Mouse (Mus musculus) kidney, embryonic 16.5 days (tissue): ENCODE data around the gene Reep1. TPM values are rescaled to one million over a fixed set of nuclear protein-coding genes. Genes with fewer than 3 reads are reported as not detected.

Experiments used
- ATAC-seq: fragments of 200-750 bp; cut with Nextera tagmentation; 2 replicates; pipeline ENCODE4 v1.8.0; 2017; ENCODE audit warnings: moderate TSS enrichment; ENCODE audit not compliant: low FRiP score, low TSS enrichment
- H3K27ac ChIP-seq: fragments of 300-500 bp; sonication (generic); 2 replicates; pipeline ENCODE4 v1.5.1; 2014; ENCODE audit warnings: low read length
- H3K27me3 ChIP-seq: fragments of 300-500 bp; sonication (generic); 2 replicates; pipeline ENCODE4 v1.6.1; 2014; ENCODE audit warnings: low read length, control low read depth, mixed read lengths; ENCODE audit not compliant: insufficient read depth
- H3K36me3 ChIP-seq: fragments of 300-500 bp; sonication (generic); 2 replicates; pipeline ENCODE4 v1.6.1; 2014; ENCODE audit warnings: low read length, control low read depth, mixed read lengths; ENCODE audit not compliant: insufficient read depth
- H3K4me1 ChIP-seq: fragments of 300-500 bp; sonication (generic); 2 replicates; pipeline ENCODE4 v1.6.1; 2014; ENCODE audit warnings: low read length, control low read depth, mixed read lengths; ENCODE audit not compliant: insufficient read depth
- H3K4me2 ChIP-seq: fragments of 300-500 bp; sonication (generic); replicated peaks from 2 replicates; pipeline ENCODE4 v1.6.1; 2014; ENCODE audit warnings: low read depth, low read length
- H3K4me3 ChIP-seq: fragments of 300-500 bp; sonication (generic); 2 replicates; pipeline ENCODE4 v1.5.1; 2014; ENCODE audit warnings: mild to moderate bottlenecking, low read length
- H3K9ac ChIP-seq: fragments of 300-500 bp; sonication (generic); replicated peaks from 2 replicates; pipeline ENCODE4 v1.6.1; 2014; ENCODE audit warnings: low read length
- H3K9me3 ChIP-seq: fragments of 300-500 bp; sonication (generic); 2 replicates; pipeline ENCODE4 v1.6.1; 2016; ENCODE audit warnings: low read length, control low read depth
- WGBS: fragments of 180-500 bp; shearing (Covaris S2); extraction: QIAGEN DNeasy Blood & Tissue Kit; methylation state at CpG from one replicate; pipeline ENCODE4 v1.1.7; 2014; 5-methylcytosine and 5-hydroxymethylcytosine counted together
- polyA plus RNA-seq: library from polyadenylated mRNA; unstranded; fragments of >200 nt; fragmentation: Nextera tagmentation; extraction: Ambion mirVana; gene quantifications from 2 replicates; pipeline ENCODE4 v1.2.1, GENCODE M21; 2015

Reep1 gene
- polyA plus RNA-seq, 1 experiment from 2014 or later: 14.1 TPM

DNA sequence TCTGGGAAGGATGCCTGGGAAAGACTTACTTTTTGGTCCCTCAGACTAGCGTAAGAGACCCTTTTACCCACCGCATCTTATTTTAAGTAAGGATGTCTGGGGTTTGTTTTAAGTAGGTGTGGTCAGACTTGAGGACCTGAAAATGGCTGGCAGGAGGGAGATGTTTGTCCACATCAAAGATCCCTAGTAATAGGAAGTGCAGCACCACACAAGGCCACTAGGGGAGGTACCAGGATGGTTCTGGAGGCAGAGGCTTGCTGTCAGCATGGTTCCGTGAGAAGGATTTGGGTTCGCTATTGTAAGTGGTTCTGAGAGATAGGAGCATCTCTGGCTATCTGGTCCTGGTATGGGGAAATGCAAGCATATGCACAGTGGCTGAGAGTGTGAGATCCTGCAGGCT lies 63.5 kb downstream of the Reep1 start:
- H3K27ac ChIP-seq: no peak overlapping the region
- no peak overlapping the region for H3K4me3 ChIP-seq
- H3K4me1 ChIP-seq: no peaks in the 10 kb centered on the region
- H3K9me3 ChIP-seq: peaks cover 6% of the 10 kb centered on the region; the same call in 1 of the 2 replicates
- H3K4me2 ChIP-seq: no peak overlapping the region
- no peak for ATAC-seq
- WGBS: 97% methylated on average over 4 of the region's 4 CpGs
- no peaks in the 10 kb centered on the region for H3K27me3 ChIP-seq
- H3K9ac ChIP-seq: no peak overlapping the region
- H3K36me3 ChIP-seq: peaks cover 3% of the 10 kb centered on the region; the same call in 1 of the 2 replicates

- Histone ChIP-seq H3K9ac (no peak overlapping the region), H3K4me3 (no peak overlapping the region), H3K9me3 (peaks cover 6% of the 10 kb centered on the region; the same call in 1 of the 2 replicates), H3K27ac (no peak overlapping the region), H3K4me1 (no peaks in the 10 kb centered on the region), H3K27me3 (no peaks in the 10 kb centered on the region), H3K4me2 (no peak overlapping the region), H3K36me3 (peaks cover 3% of the 10 kb centered on the region; the same call in 1 of the 2 replicates)
- no peak for ATAC-seq
- WGBS: 91% methylated on average over 4 of the region's 4 CpGs
Measured at GRCm38 (mm10) chr6:71771282-71771681, 63.9 kb downstream of the Reep1 start.

DNA sequence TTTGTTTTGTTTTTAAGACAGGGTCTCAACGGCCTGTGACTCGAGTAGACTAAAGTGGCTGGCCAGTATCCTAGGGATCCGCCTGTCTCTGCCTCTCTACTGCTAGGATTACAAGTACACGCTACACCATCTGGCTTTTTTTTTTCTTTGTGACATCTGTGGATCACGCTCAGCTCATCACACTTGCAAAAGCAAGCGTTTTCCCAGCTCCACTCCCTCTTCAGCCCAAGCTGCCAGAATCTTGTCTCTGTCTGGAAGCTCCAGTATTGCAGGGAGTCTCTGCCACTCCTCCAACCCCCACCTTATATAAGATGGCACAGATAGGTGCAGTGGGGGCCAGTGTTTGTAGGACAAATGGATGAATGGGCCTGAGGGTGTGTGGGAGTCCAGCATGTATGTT lies 64.8 kb downstream of the Reep1 start:
- H3K4me2 ChIP-seq: no peak overlapping the region
- no peaks in the 10 kb centered on the region for H3K4me1 ChIP-seq
- H3K4me3 ChIP-seq: no peak overlapping the region
- H3K36me3 ChIP-seq: peaks cover 3% of the 10 kb centered on the region; the same call in 1 of the 2 replicates
- H3K9me3 ChIP-seq: peaks cover 6% of the 10 kb centered on the region; the same call in 1 of the 2 replicates
- no peak overlapping the region for H3K9ac ChIP-seq
- ATAC-seq: no peak
- H3K27ac ChIP-seq: no peak overlapping the region
- 72% methylated on average over 6 of the region's 6 CpGs for WGBS
- no peaks in the 10 kb centered on the region for H3K27me3 ChIP-seq

GRCm38 (mm10) chr6:71772636-71773208 lies 65.4 kb downstream of the Reep1 start:
- Histone ChIP-seq H3K9ac (no peak overlapping the region), H3K27me3 (no peaks in the 10 kb centered on the region), H3K27ac (no peak overlapping the region), H3K4me2 (no peak overlapping the region), H3K4me1 (no peaks in the 10 kb centered on the region), H3K4me3 (no peak overlapping the region), H3K36me3 (peaks cover 3% of the 10 kb centered on the region; the same call in 1 of the 2 replicates), H3K9me3 (peaks cover 6% of the 10 kb centered on the region; the same call in 1 of the 2 replicates)
- no peak for ATAC-seq
- 80% methylated on average over 7 of the region's 7 CpGs for WGBS

DNA sequence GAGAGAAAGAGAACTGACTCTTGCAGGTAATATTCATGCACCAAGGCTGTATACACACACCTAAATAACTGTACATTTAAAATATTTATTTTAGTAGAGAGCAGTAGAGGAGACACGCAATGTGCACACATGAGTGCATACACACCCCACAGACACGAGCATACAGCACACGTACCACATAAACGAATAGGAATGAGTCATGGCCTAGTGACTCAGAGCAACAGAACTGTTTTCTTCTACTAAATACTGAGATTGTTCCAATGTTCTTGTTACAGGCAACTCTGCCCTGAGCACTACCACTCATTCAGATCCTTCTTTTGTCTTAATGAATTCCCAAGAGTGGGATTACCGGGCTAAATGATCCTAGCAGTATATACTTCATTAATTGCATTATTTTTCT lies 70.7 kb downstream of the Reep1 start:
- H3K27ac ChIP-seq: no peak overlapping the region
- no peaks in the 10 kb centered on the region for H3K9me3 ChIP-seq
- ATAC-seq: no peak
- H3K9ac ChIP-seq: no peak overlapping the region
- no peaks in the 10 kb centered on the region for H3K4me1 ChIP-seq
- H3K36me3 ChIP-seq: no peaks in the 10 kb centered on the region
- H3K4me2 ChIP-seq: no peak overlapping the region
- H3K27me3 ChIP-seq: no peaks in the 10 kb centered on the region
- 77% methylated on average over 5 of the region's 5 CpGs for WGBS
- H3K4me3 ChIP-seq: no peak overlapping the region

DNA sequence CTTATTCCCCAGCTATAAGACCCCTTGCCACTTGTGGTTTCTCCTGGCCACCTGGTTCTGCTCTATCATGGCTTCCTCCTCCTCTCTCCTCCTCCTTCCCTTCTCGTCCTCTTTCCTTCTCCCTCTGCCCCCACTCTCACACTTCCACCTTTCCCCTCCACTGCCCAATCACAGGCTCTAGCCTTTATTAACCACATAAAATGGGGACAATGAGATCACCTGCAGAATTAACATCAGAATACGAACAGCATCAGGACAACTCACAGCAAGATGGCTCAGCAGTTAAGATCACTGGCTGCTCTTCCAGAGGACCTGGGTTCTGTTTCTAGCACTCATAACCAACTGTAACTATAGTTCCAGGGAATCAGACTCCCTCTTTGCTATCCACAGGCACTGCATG lies 72.5 kb downstream of the Reep1 start:
- 71% methylated on average over 2 of the region's 2 CpGs for WGBS
- no peak for ATAC-seq
- no peak overlapping the region for H3K9ac ChIP-seq
- no peaks in the 10 kb centered on the region for H3K4me1 ChIP-seq
- H3K36me3 ChIP-seq: no peaks in the 10 kb centered on the region
- H3K9me3 ChIP-seq: no peaks in the 10 kb centered on the region
- no peaks in the 10 kb centered on the region for H3K27me3 ChIP-seq
- H3K4me2 ChIP-seq: no peak overlapping the region
- H3K27ac ChIP-seq: no peak overlapping the region
- H3K4me3 ChIP-seq: no peak overlapping the region

DNA sequence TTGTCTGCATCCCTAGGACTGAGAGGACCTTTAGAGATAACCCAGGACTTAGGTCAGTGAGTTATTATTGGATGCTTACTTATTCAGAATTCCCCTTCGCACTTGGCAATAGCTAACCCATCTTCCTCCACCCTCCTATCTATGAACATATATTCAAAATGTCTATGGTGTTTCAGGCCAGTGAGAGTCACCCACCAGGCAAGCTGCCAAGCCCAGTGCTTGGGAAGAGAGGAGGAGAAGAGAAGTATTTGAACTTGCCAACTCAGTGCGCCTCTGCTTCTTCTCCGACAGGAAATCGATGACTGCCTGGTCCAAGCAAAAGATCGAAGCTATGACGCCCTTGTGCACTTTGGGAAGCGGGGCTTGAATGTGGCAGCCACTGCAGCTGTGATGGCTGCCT lies 73.1 kb downstream of the Reep1 start:
- no peaks in the 10 kb centered on the region for H3K27me3 ChIP-seq
- H3K9me3 ChIP-seq: no peaks in the 10 kb centered on the region
- H3K4me2 ChIP-seq: no peak overlapping the region
- no peak overlapping the region for H3K4me3 ChIP-seq
- no peaks in the 10 kb centered on the region for H3K4me1 ChIP-seq
- H3K9ac ChIP-seq: no peak overlapping the region
- H3K36me3 ChIP-seq: no peaks in the 10 kb centered on the region
- no peak for ATAC-seq
- WGBS: 90% methylated on average over 7 of the region's 7 CpGs
- H3K27ac ChIP-seq: no peak overlapping the region

DNA sequence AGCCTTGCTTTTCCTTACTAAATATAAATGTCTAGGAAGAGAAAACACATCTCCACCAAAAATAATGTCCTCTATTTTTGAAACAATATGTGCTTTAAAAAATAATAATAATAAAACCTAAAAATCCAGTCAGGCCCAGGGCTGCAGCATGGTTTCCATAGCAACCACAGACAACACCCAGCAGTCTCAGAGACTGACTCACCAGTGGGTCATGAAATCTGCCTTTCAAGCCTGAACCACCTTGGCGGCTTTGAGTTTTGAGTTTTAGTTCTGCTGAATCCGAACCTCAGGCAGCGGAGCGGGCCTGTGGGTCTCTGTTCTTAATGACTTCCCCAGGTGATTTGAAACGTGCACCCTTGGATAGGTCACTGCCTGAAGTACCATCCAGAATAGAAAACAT lies 75.8 kb downstream of the Reep1 start:
- 86% methylated on average over 5 of the region's 5 CpGs for WGBS
- Histone ChIP-seq H3K9me3 (no peaks in the 10 kb centered on the region), H3K4me2 (no peak overlapping the region), H3K36me3 (no peaks in the 10 kb centered on the region), H3K4me1 (no peaks in the 10 kb centered on the region), H3K4me3 (no peak overlapping the region), H3K27ac (no peak overlapping the region), H3K9ac (no peak overlapping the region), H3K27me3 (no peaks in the 10 kb centered on the region)
- ATAC-seq: no peak

DNA sequence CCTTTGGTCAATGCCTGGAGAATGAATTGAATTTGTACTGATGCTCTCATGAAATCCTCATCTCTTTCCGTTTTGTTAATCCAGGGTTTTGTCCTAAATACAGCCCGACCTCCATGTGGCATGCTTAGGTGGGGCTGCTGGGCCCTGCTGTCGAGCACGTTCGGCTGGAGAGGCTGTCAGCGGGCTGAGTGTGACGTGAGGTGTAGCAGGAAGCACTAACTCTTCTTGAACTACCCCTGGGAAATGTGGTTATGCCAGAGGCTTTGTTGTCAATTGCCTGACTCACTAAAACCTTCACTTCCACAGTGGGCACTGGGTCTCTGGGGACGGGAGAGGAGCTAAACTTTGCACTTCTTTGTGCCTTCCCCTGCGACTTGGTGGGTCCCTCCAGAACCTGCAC lies 81.0 kb downstream of the Reep1 start:
- 47% methylated on average over 9 of the region's 9 CpGs for WGBS
- ATAC-seq: no peak

DNA sequence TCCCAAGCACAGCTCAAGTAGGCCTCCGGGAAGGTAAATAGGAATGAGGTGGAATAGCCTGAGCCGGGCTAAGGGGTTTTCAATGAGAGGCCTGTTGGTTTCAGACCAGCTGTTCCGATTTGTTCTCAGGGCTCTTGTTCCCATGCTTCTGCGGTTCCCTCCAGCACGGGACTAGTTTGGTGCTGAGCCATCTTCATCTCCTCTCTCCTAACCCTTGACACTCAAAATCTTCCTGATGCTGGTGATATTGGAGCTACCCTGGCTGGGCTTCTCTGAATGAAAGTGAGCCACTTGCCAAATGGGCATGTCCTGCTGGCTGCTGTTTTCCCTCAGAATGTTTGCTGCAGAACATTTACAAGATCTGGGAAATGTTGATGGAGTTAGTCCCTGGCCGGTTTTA lies 84.4 kb downstream of the Reep1 start:
- WGBS: 83% methylated on average over 6 of the region's 6 CpGs
- Histone ChIP-seq H3K9ac (no peak overlapping the region), H3K27ac (no peak overlapping the region), H3K4me2 (no peak overlapping the region), H3K36me3 (no peaks in the 10 kb centered on the region), H3K4me3 (no peak overlapping the region), H3K9me3 (no peaks in the 10 kb centered on the region), H3K27me3 (no peaks in the 10 kb centered on the region), H3K4me1 (no peaks in the 10 kb centered on the region)
- ATAC-seq: no peak

More for the DNA sequence above, 81.0 kb downstream of the Reep1 start:
- H3K27me3 ChIP-seq: no peaks in the 10 kb centered on the region
- H3K4me1 ChIP-seq: no peaks in the 10 kb centered on the region
- H3K4me3 ChIP-seq: no peak overlapping the region
- no peak overlapping the region for H3K9ac ChIP-seq
- H3K36me3 ChIP-seq: no peaks in the 10 kb centered on the region
- H3K4me2 ChIP-seq: no peak overlapping the region
- no peak overlapping the region for H3K27ac ChIP-seq
- H3K9me3 ChIP-seq: no peaks in the 10 kb centered on the region
